Mouse (Mus musculus) forelimb bud, embryonic 11.5 days (tissue): ENCODE measurements around the gene Bcl6.

Source experiments
- DNase-seq: peaks from one replicate; pipeline ENCODE4 v3.0.0-alpha.2; 2012; ENCODE audit warnings: low read depth, low spot score

Bcl6 gene

DNA sequence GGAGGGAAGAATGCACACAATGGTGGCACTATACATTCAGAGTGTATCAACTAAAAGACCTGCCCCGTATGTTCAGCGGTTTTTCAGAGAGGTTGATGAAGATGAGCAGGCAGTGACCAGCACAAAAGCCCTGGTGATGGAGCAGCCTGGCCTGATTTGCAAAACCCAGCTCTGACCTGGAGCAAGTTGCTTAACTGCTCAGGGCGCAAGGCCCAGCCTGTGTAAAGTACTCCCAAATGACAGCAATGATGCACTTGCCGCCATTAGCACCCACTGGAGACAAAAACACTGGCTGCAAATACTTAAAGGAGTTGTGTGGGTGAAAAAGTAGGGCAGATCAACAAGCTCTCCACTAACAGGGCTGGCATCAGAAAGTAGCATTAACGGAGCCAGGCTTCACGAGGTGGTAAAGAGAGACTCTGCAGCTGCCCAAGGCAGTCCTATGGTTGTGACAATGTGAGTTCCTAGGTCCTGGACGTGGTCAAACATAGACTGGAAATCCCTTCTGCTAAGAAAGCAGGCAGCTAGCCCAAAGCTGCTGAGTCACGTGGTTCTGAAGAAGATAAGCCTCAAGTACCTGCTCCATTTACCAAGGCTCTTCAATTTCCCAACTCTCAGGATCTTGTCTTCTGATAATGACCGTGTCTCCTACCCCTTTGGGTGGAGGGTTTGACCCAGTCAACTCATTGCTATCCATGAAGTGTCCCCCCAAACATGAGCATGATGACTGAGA, 14.9 kb downstream of the Bcl6 start:
- DNase-seq = no peak

DNA sequence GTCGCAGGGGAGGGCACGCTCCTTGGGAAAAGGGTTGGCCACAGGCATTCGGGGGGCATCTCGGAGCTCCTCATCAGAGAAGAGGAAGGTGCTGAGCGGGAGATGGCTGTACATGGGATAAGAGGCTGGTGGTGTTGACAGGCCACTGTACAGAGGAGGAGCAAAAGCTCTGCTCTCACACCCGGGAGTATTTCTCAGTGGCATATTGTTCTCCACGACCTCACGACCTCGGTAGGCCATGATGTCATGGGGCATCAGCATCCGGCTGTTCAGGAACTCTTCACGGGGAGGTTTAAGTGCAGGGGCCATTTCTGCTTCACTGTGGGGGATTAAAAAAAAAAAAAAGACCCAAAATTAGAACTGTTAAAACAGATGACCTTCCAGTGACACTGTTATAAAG, 15.8 kb downstream of the Bcl6 start:
- DNase-seq = no peak

DNA sequence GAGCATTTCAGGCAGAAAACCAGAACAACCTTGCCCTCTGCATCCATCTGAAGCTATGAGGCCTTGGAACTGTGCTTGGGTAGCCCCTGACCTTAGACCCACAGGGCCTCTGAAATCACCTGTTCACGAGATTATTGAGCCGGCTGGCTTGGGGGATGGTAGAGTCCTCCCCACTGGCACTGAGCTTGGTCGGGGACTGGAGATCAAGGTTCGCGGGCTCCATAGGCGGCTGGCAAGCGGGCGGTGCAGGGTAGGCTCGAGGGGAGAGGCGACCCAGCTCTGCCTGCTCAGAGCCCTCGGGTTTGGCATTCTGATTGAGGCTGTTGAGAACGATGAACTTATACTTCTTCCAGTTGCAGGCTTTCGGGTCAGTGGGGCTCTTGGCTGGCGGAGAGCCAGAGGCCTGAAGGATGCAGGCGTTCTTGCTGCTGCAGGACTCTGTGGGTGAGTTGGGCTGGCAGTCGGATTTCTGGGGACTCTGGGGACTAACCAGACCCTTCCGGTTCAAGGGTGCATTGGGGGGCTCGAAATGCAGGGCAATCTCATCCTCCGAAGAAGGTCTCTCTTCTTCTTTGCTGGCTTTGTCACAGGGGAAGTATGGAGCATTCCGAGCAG, 16.4 kb downstream of the Bcl6 start:
- no peak for DNase-seq

DNA sequence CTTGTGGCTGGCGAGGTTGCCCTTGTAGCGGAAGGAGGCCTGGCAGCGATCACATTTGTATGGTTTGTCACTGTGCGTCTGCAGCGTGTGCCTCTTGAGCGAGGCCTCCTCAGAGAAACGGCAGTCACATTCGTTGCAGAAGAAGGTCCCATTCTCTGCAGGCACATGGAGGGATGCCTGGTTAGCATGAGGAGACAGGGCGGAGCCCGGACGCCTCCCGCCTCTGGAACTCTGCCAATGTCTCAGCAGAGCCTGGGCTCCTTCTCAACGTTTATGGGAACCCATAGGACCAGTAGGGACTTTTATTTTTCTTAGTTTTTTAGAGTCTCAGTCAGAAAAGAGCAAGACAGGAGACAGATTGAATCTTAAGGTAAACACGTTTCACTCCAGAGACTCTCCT, 18.7 kb downstream of the Bcl6 start:
- no peak for DNase-seq

DNA sequence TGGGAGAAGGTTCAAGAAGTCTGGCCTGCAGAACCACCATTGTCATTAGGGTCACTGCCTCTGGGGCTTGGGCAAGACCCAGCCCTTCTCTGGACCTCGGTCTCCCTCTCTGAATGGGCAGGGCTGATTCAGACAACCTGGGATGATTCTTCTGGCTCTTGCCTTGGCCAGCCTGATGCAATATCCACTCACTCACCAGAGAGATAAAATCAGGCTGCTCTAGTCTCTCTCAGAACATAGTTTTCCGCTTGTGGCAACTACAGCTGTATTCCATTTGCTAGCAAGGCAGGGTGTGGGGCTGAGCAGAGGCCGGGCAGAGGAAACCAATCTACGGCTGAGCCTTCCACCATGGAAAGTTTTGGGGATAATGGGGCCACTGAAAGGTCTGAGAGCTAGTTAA, 19.8 kb downstream of the Bcl6 start:
- DNase-seq = no peak

DNA sequence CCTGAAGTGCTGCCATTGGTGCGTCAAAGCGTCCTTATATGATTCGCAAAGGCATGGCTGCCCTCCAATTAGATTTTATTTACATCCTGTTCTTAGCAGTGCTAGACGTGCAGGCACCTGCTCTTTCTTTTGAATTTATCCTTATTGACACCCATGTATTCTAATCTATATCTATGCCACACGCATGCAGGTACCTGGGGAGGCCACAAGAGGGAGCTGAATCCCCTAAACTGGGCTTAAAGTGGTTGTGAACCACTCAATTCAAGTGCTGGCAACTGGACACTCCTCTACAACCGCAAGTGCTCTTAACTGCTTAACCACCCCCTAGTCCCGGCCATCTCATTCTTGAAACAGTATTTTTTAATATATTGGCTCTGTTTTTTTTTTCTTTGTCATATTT, 21.4 kb downstream of the Bcl6 start:
- DNase-seq = no peak

DNA sequence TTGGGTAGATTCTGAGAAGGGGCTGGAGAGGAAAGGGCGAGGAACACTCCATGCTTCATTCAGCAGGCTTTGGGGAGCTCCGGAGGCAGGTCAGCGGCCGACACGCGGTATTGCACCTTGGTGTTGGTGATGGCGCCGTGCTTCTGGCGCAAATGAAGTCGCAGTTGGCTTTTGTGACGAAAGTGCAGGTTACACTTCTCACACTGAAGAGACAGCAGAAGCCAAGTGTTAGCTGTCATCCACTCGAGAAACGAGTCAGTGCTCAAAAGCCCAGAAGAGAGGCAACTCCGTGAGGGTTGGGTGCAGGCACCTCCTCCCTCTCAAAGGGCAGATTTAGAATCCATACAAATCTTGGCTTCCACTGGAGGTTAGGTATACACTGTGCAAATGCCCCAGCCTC, 22.6 kb downstream of the Bcl6 start:
- no peak for DNase-seq

DNA sequence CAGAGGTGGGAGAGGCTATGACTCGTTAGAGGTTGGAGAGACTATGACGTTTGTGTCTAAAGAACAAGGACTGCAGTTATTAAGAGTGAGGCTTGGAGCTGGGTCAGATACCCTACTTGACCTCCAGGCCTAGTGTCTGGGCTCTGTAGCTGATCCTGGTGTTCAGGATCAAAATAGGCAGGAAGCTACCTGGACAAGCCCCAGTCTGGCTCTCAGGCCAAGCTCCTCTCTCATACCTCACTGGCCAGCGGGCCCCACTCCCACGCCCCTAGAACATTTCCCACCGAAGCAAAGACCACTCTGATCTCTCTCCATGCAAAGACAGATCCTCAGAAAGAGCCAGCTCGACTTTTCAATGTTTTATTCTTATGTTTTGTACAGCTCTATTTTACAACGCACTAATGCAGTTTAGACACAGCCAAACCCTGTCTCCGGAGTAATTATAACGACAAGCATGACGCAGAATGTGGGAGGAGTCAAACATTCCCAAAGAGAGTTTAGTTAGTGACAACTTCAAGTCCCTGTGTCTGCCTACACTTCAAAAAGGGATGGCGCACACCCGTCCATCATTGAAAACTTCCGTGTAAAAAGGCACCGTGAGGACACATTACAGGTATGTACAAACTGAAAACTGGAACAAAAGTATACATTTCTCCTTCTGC, 23.8 kb downstream of the Bcl6 start:
- no peak for DNase-seq

DNA sequence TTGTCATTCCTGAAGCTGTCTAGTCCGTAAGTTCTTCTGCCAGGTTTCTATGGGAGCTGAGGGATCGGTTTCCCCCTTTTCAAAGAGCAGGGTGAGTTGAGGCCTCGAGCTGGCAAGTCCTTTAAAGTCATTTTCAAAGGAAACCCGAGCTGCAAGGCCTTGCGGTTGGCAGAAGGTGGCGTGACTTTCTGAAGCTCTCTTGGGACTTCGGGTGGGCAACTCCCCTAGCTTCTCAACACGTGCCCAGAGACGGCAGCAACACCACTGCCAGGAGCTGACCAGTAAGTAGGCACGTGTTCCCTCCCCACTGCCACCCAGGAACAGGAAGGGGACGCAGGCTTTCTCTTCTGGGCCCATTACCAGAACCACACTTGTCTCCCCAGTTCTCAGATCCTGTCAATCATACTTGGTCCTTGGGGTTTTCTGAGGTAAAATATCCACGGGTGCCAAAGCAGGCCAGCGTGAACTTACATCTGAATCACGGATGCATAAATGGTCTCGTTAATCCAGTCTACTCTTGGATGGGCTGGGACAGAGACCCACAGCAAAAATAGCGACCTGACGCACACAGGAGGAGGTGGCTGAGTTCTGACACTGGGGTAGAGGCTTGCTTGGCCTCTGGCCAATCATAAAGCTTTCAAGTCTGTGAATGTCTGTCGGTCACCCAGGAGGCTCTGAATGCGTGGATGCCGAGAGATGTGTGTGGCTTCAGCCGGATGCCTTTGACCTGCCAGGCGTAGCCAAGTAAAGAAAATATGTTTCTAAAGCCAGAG, 24.6 kb downstream of the Bcl6 start:
- no peak for DNase-seq

DNA sequence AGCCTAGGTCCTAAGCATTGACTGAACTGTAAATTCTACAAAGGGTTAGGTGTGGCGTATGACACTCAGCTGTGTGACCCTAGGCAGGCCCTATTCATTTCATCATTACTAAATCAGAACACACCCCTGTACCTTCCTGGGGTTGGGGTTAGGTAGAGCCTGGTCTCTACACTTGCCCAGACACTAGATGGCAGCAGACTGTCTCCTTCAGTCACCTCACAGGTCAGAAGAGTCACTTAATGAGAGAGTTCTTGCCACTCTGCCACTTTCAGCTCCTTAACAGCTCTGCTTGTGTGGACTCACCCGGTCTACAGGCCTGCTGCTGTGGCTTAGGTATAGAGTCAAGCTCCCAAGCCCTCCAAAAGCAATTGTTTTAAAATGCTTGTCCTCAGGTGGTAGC, 26.3 kb downstream of the Bcl6 start:
- DNase-seq = no peak

DNA sequence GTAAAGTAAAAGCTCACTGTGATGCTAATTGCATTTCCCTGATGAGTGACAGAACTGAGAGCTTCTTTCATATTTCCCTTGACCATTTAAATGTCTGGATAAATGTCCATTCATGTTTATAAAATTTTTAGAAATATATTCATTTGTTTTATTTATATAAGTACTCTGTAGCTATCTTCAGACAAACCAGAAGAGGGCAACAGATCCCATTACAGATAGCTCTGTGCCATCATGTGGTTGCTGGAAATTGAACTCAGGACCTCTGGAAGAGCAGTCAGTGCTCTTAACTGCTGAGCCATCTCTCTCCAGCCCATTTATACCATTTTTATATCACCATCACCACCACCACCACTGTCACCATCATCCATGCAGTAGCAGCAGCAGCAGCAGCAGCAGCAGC, 29.7 kb downstream of the Bcl6 start:
- no peak for DNase-seq

DNA sequence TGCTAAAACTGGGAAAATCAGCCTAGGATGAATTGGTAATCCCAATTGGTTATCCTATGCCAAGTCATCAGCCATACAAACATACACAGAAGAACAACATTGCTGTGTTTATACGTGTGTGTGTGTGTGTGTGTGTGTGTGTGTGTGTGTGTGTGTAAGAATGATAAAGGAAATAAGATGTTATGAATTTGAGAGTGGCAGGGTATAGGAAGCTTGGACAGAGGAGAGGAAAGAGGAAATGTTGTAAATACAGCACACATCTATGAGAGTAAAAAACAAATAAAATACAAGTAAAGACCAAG, 34.7 kb downstream of the Bcl6 start:
- no peak for DNase-seq

DNA sequence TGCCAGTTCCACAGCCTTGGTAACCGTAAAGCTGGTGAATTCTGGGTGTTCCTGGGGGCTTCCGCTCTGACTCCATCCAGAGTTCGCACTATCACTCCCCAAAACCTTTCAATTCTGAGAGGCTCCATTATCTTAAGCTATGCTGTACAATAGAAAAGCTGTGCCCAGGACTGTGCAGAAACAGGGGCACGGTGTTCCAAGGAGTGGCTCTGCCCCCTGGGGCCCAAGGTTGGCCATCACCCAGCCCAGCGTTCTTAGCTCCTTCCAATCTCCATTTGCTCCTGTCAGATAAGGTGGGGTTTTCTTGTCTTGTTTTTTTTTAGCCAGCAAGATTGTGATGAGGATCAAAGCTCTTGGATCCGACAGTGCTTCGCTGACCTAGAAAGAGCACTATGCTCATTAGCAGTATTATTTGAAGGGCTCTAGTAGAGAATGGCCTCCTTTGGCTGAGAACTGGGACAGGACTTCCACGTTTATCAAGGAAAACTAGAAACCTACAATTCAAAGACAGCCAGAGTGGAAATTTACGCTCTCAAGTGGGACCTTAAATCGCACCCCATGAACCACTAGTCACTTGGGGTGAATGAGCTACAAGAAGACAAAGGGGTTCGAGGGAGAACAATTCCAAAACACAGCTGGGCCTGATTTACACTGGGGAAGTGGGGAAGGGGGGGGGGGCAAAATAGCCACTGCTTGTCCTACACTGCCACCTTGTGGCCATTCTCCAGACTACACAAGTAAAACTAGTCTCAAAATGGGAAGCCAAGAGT, 35.3 kb downstream of the Bcl6 start:
- peak; percentile 67 for DNase-seq

DNA sequence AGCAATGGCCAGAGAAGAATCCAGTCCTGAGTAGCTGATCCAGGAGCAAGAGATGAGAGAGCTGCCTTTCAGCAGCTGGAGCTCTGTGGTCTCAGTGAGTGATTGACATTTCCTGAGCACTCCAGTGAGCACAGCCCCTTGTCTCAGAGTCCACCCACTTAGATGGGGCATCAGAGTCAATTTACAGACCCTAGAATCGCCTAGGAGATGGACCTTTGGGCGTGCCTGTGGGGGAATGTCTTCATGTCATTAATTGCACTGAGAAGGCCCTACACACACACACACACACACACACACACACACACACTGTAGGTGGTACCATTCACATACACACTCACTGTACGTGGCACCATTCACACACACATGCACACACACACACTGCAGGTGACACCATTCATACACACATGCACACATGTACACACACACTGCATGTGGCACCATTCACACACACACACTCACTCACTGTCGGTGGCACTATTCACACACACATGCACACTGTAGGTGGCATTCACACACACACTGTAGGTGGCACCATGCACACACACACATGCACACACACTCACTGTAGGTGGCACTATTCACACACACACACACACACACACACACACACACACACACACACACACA, 36.4 kb downstream of the Bcl6 start:
- no peak for DNase-seq

DNA sequence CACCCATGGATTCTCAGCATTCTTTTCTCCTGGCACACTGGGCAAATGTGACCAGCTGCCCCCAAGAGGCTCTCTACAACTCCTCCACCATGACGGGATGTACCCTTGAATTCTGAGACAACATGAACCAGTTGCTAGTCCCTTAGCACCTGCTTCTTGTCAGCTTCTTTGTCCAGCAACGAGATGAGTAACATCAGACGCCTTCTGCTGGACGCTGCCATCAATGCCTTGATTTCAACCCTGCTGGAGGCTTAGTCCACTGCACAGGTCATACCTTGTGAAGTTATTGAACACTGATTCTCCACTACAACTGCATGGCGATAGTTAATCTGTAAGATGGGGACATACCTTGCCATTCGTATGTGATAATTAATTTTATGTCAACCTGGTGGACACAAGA, 41.0 kb downstream of the Bcl6 start:
- no peak for DNase-seq

DNA sequence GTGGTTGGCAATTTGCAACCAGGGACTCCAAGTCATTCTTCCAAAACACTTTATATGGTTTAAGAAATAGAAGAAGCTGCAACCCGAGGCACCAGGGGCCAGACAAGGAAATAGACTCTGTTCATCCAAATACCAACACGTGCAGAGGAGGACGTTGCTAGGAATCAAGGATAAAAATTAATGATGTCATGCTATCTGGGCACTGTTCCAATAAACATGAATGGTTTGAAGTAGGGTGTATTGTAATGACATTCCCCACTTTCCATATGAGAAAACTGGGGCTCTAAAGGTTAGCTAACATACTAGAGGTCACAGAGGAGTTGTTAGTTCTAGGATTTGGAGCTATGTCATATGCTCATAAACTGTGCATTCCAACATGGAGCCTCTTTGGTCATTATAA, 43.9 kb downstream of the Bcl6 start:
- no peak for DNase-seq

DNA sequence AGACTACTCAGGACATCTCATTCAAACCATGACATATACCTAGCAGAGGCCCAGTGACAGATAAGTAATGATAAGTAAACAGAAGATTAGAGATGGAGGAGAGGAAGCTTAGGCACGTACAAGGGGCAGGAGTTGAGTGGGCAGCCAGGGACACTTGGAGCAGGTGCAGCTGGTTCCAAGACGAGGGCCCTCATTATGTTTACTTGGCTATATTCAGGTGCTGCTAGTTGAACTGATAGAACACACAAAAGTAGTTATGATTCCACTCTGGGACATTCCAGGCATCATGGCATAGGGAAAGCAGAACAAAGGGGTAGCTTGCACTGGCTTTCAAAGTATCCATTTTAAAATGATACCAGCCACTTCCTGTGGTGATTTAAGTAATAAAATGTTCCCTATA, 54.3 kb downstream of the Bcl6 start:
- no peak for DNase-seq

DNA sequence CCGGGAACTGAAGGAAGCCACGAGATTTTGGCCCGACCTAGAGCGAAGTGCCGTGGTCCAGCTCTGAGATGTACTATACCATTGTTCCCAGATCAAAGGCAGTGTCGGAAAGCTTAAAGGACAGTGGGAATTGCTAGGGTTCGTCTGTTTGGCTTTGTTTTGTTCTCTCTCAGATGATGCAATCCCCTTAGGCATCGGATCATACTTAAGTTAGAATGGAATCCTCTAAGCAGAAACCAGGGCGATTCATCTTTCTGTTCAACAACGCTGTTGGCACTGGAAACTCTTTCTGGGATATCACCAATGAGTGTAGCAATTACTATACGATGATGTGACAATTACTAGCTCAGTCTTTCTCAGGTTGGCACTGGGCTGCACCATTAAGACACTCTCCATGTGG, 56.4 kb downstream of the Bcl6 start, which contains the start of gene Rtp2:
Gene Rtp2, minus strand, starts transcription at position 101 of the 400 bp plus-strand sequence.
- DNase-seq = no peak

DNA sequence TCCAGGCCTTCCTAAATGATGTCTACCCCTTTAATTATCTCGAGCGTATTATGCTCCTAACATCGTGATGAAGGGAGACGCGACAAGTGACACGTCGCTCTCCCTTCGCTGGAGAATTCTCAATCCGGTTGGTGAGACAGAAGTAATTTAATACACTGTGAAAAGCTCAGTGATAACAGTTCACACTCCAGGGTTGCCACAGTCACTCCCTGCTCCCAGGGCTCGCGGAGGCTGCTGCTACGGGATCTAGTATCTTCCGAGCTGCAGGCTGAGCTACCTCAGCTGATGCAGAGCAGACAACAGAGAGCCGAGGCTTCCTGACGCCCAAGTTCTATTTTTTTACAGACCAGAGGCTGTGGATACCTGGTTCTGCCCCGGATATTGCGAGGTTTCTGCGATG, 57.4 kb downstream of the Bcl6 start:
- DNase-seq = no peak

DNA sequence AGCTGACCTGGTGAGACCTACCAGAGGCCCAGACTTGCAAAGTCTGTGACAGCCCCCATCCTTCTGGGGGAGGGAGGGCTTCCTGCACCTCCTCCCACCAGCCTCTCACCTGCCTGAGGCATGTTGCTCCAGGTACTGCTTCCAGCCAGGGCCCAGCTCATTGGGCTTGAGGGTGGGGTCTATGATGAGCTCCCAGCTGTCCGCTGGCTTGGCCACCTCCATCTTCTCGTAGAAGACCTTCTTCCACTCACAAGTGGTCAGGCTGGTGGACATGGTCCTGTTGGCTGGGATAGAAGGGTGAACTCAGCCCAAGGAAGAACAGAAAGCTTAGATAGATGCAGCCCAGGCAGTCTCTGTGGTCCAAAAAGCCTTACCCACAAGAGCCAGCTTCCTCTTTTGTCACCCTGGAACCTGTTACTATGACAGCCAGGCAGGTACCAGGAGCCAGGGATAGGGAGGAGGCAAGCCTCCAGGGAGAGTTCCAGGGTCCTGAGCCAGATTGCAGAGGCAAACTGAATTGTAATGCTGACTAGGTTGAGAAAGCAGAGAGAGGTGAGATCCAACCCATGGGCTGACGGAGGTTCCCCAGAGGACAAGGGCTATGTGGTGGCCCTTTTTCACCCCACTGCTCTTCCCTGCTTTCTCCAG, 58.1 kb downstream of the Bcl6 start:
- no peak for DNase-seq
